Mouse (Mus musculus) olfactory bulb, adult 2 months (tissue): ENCODE measurements around the gene Abcb4. TPM values are rescaled to one million over a fixed set of nuclear protein-coding genes. Genes with fewer than 3 reads are reported as not detected.

Experiments
- H3K27ac ChIP-seq: fragments of 200-500 bp; 2 replicates; pipeline ENCODE4 v1.5.1; 2012; ENCODE audit warnings: low read depth, low read length; ENCODE audit not compliant: insufficient read depth
- H3K4me1 ChIP-seq: fragments of 200-500 bp; 2 replicates; pipeline ENCODE4 v1.6.1; 2012; ENCODE audit warnings: low read length; ENCODE audit not compliant: control insufficient read depth, insufficient read depth
- H3K4me3 ChIP-seq: fragments of 200-500 bp; 2 replicates; pipeline ENCODE4 v1.5.1; 2012; ENCODE audit warnings: mild to moderate bottlenecking, low read depth, low read length, moderate library complexity; ENCODE audit not compliant: insufficient read depth
- CTCF ChIP-seq: fragments of 200-500 bp; IDR thresholded peaks from 2 replicates; pipeline ENCODE4 v1.5.1; 2012; ENCODE audit warnings: low read depth, mild to moderate bottlenecking, low read length, moderate library complexity; ENCODE audit not compliant: insufficient read depth
- POLR2A ChIP-seq: fragments of 200-500 bp; IDR thresholded peaks from 2 replicates; pipeline ENCODE4 v1.6.1; 2012; ENCODE audit warnings: mild to moderate bottlenecking, low read depth, low read length, moderate library complexity; ENCODE audit not compliant: insufficient read depth
- WGBS: fragments of 180-500 bp; shearing (Covaris S2); methylation state at CpG from one replicate; pipeline ENCODE4 v1.1.7; 2018; 5-methylcytosine and 5-hydroxymethylcytosine counted together
- polyA plus RNA-seq: library from polyadenylated mRNA; stranded (reverse); fragments of >200 nt; gene quantifications from 2 replicates; pipeline ENCODE4 v1.2.4, GENCODE M21; 2012; ENCODE audit warnings: low replicate concordance; ENCODE audit not compliant: missing spikeins, insufficient read depth, insufficient read length

Gene Abcb4
- polyA plus RNA-seq, 1 experiment, result not detected

GRCm38 (mm10) chr5:8943836-8944235 is 50.3 kb downstream of the Abcb4 start:
- Histone ChIP-seq H3K27ac (no peak overlapping the region), H3K4me3 (no peak overlapping the region), H3K4me1 (no peaks in the 10 kb centered on the region)
- 77% methylated on average over 3 of the region's 3 CpGs for WGBS
- no peak for TF ChIP-seq POLR2A
- TF ChIP-seq CTCF, result no peak

- TF ChIP-seq POLR2A (no peak), CTCF (no peak)
- Histone ChIP-seq H3K4me3 (no peak overlapping the region), H3K27ac (no peak overlapping the region), H3K4me1 (no peaks in the 10 kb centered on the region)
- WGBS, result 92% methylated on average over 4 of the region's 4 CpGs
Observed at GRCm38 (mm10) chr5:8947423-8948110, 54.0 kb downstream of the Abcb4 start.

GRCm38 (mm10) chr5:8953660-8954059 is 60.1 kb downstream of the Abcb4 start:
- Histone ChIP-seq H3K4me1 (no peaks in the 10 kb centered on the region), H3K27ac (no peak overlapping the region), H3K4me3 (no peak overlapping the region)
- TF ChIP-seq POLR2A (no peak), CTCF (no peak)
- 94% methylated on average over 2 of the region's 2 CpGs for WGBS

GRCm38 (mm10) chr5:8955544-8955943 is 62.0 kb downstream of the Abcb4 start:
- TF ChIP-seq CTCF (no peak), POLR2A (no peak)
- WGBS, result 97% methylated on average over 3 of the region's 3 CpGs
- Histone ChIP-seq H3K27ac (no peak overlapping the region), H3K4me1 (no peaks in the 10 kb centered on the region), H3K4me3 (no peak overlapping the region)

- WGBS, result 87% methylated on average over 4 of the region's 4 CpGs
- no peak for TF ChIP-seq POLR2A
- TF ChIP-seq CTCF, result no peak
- H3K4me1 ChIP-seq, result no peaks in the 10 kb centered on the region
- no peak overlapping the region for H3K4me3 ChIP-seq
- no peak overlapping the region for H3K27ac ChIP-seq
Observed at GRCm38 (mm10) chr5:8960534-8960933, 67.0 kb downstream of the Abcb4 start.

- TF ChIP-seq POLR2A (no peak), CTCF (no peak)
- Histone ChIP-seq H3K4me3 (no peak overlapping the region), H3K4me1 (no peaks in the 10 kb centered on the region), H3K27ac (no peak overlapping the region)
- 95% methylated on average over 5 of the region's 5 CpGs for WGBS
Observed at GRCm38 (mm10) chr5:8964487-8964886, 71.0 kb downstream of the Abcb4 start.

GRCm38 (mm10) chr5:8970694-8971093 is 77.2 kb downstream of the Abcb4 start:
- 90% methylated on average over 2 of the region's 2 CpGs for WGBS
- no peak for TF ChIP-seq POLR2A
- TF ChIP-seq CTCF, result no peak
- no peak overlapping the region for H3K4me3 ChIP-seq
- H3K4me1 ChIP-seq, result no peaks in the 10 kb centered on the region
- no peak overlapping the region for H3K27ac ChIP-seq

- H3K4me3 ChIP-seq, result no peak overlapping the region
- H3K27ac ChIP-seq, result no peak overlapping the region
- no peaks in the 10 kb centered on the region for H3K4me1 ChIP-seq
- 83% methylated on average over 7 of the region's 7 CpGs for WGBS
- TF ChIP-seq CTCF (no peak), POLR2A (no peak)
Observed at GRCm38 (mm10) chr5:8972355-8972754, 78.8 kb downstream of the Abcb4 start.

GRCm38 (mm10) chr5:8974721-8975120 is 81.2 kb downstream of the Abcb4 start:
- no peak overlapping the region for H3K4me3 ChIP-seq
- no peaks in the 10 kb centered on the region for H3K4me1 ChIP-seq
- H3K27ac ChIP-seq, result no peak overlapping the region
- no peak for TF ChIP-seq POLR2A
- no peak for TF ChIP-seq CTCF

- Histone ChIP-seq H3K4me1 (no peaks in the 10 kb centered on the region), H3K4me3 (no peak overlapping the region), H3K27ac (no peak overlapping the region)
- TF ChIP-seq CTCF (no peak), POLR2A (no peak)
- 95% methylated on average over 3 of the region's 3 CpGs for WGBS
Observed at GRCm38 (mm10) chr5:8985470-8985869, 92.0 kb downstream of the Abcb4 start.
